Mouse (Mus musculus) megakaryocyte, adult 5-6 weeks (primary cell): ENCODE data around the gene Pla2g5. TPM values are rescaled to one million over a fixed set of nuclear protein-coding genes. Genes with fewer than 3 reads are reported as not detected.
A peak's percentile ranks its signal among the peaks of the same experiment; 100 is the strongest.
"Not testable (repeated sequence)": the region's sequence is repeated elsewhere in the genome, so short reads cannot be mapped to it uniquely, and the experiment has no call there.

Source experiments
- ATAC-seq: 2 replicates; pipeline ENCODE4 v1.8.0; 2016; ENCODE audit warnings: mild to moderate bottlenecking, inconsistent platforms; ENCODE audit not compliant: poor library complexity, severe bottlenecking
- total RNA-seq, 2 experiments: library from RNA; stranded (forward) in 1 of 2; stranded (reverse) in 1 of 2; fragments of 153-499, 151-499 nt in 1 of 2; fragments of 221-1000, 200-1000 nt in 1 of 2; gene quantifications; 2 replicates each; pipeline versions ENCODE4 v1.2.3 to v1.2.4; 2015 to 2017

Pla2g5 gene
- total RNA-seq, 2 experiments from 2014 or later = not detected

DNA sequence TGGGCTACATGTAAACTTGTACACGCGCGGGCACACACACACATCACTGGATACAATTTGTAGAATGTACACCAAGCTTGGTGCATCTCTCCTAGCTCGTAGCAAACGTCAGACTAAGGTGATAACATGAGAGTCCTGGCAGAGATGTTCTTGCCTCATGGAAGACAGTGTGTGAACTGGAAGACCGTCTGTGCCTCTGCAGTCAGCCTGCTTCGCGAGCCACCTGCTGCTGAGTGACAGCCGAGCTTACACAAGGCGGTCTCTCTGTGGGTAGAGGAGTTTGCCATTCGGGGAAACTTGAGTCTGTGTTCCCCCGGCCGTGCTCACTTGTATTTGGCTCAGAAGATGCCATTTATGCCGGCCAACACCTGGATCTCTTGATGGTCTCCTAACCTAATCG, 4.8 kb downstream of the Pla2g5 start:
- ATAC-seq = no peak

DNA sequence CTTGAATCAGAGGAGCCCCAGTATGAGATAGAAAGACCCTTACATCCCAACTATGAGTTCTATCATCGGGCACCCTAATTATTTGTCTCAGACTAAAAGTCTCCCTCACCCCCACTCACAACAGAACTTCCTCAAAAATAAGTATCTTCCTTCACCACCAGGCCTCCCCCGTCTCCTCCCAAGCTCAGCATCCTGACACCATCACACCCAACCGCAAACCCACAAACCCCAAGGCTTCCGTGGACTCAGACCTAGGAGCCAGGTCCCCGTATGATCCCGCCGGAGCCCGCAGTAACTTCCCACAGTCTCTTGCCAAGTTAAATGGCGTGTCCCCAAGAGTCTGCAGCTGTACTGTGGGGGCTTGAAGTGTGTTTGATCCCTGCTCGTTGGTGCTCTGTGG, 5.7 kb downstream of the Pla2g5 start:
- ATAC-seq = no peak

DNA sequence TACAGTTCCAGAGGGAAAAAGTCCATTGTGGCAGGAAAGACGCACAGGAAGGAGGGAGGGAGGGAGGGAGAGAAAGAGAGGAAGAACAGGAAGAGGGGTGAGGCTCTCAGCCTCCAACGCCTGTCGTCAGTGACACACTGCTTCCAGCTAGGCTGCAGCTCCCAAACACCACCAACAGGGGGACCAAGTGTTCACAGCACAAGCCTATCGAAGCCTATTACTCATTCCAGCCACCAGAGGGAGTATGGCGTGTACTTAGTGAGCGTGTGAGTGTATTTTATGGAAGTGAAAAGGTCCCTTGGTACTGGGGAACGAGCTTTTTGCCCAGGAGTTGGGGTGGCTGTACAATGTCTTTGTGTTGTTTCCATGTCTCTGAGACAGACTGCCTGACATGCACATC, 6.8 kb downstream of the Pla2g5 start:
- ATAC-seq = peak; percentile 97

DNA sequence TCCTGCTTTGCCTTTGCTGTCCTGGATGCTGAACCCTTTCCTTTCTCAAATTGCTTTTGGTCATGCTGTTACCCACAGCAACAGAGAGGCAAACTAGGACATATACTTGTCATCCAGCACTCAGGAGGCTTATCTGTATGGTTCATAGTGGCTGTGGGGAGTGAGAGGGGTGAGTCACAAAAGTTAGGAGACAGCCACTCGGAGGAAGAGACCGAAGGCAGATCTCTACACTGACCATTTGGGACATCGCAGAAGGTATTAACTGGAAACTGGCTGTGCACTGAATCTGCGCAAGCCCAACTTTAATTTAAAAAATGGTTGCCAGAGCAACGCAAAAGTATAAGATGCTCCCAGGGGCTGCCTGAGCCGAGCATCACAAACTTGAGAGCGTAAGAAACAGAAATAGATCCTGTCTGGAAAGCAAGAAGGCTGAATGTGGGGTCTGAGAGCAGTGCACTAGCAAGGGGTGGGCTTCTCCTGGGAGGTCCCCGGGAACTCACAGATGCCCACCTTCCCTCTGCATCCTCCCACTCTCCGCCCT, 8.1 kb downstream of the Pla2g5 start:
- no peak for ATAC-seq

DNA sequence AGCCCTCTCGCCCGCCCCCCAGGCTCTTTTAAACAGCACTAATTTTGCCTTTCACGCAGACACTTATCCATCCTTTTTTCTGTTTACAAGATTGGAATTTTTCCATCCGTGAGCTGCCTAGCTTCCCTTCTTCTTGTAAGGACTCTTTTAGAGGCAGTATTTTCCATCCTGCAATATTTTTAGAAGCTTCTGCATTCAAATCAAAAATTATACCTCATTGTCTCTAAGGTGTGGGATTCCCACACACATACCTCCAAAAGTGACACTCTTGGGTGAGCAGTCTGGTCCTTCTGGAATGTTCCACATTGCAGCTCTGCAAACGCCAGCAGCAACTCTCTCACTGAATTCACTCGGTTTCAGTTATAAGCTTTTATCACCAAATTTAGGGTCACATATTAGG, 10.3 kb downstream of the Pla2g5 start:
- no peak for ATAC-seq

DNA sequence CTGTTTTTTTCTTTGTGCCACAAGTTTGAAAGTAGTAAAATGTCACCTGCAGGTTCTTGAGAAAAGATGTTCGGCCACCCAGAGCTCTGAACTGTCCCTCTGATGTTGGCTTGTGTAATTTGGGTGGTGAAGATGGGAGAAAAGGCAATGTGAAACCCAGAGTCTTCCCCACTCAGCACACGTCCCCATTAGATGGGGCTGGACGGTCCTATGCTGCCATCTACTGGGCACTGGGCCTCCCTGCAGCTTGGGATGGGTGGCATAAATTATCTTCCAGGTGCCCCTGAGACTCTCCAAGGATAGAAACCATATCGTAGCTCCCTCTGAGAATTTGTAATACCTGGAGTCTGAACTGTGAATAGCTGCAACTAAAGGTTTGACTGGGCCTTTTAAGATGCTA, 11.8 kb downstream of the Pla2g5 start:
- peak; percentile 83 for ATAC-seq

DNA sequence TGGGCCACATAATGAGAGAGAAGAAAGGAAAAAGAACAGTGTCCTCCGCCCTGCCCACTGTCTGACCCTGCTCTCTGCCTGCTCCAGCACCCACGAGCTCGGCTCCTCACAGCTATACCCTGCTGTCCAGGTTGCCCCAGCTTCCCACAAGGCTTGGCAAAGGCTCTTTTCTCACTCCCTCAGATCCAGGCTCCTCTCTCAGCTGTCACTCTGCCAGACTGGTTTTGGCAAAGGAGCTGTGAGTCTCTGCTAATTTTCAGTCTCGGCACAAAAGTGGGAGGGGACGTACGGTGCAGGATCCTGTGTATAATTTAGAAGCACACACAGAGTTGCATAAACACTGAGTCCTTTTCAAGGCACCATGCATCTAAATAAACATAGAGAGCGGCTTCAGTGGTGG, 21.9 kb downstream of the Pla2g5 start:
- no peak for ATAC-seq

- ATAC-seq = no peak
Observed at GRCm38 (mm10) chr4:138840726-138841125, 22.6 kb downstream of the Pla2g5 start.

DNA sequence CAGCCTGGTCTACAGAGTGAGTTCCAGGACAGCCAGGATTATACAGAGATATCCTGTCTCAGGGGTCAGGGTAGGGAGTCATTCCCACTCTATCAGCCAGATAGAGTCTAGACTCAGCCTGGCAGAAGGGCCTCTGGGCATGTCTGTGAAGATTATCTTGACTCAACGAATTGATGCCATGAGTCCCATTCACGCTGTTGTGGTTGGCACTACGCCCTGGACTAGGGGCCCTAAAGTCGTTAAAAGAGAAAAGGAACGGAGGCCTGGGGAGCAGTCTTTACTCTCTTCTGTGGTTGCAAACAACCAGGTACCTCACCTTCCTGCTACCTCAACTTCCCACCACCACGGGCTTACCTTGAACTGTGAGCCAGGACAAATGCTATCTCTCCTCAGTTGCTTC, 23.5 kb downstream of the Pla2g5 start:
- no peak for ATAC-seq

GRCm38 (mm10) chr4:138827147-138827546, 36.1 kb downstream of the Pla2g5 start:
- no peak for ATAC-seq

DNA sequence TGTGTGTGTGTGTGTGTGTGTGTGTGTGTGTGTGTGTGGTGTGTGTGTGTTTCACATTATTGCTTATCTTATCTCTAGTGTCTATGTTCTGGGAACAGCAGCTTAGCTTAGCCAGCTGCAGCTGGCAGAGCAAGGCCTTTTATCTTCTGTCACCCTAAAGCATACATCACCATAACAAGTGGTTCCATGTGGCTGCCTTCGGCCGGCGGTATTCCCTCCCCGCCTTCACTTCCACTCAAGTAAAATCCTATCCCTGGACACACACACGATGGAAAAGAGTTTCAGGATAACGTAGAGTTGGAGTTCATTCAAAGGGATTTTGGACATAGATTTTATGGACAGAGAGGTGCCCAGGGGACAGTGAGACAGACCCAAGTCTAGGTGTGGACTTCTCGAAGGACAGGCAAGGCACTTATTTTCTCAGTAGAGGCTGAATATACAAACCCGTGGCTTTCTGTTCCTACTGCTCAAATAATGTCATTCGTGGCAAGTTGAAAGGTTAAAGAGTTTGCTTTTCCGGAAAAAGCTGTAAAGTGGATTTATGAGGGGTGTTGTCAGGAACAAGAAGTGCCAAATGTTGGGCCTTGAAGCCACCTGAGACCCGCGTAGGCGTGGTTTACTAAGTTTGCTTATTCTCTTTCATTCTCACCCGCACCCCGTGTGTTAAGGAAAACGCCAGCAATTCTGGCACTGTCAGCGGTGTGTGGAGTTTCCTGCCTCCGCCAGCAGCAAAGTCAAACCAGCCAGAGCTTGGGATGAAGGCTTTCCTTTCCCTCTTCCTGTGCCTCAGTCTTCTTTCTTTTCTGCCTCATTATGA, 37.3 kb downstream of the Pla2g5 start:
- no peak for ATAC-seq

- ATAC-seq = no peak
Observed at GRCm38 (mm10) chr4:138824660-138825059, 38.6 kb downstream of the Pla2g5 start.

GRCm38 (mm10) chr4:138824161-138824560, 39.1 kb downstream of the Pla2g5 start:
- not testable (repeated sequence) for ATAC-seq

GRCm38 (mm10) chr4:138821036-138821435, 42.2 kb downstream of the Pla2g5 start:
- ATAC-seq = no peak

GRCm38 (mm10) chr4:138819101-138819500, 44.2 kb downstream of the Pla2g5 start:
- ATAC-seq = no peak

- no peak for ATAC-seq
Observed at GRCm38 (mm10) chr4:138817736-138818135, 45.5 kb downstream of the Pla2g5 start.

GRCm38 (mm10) chr4:138816166-138816565, 47.1 kb downstream of the Pla2g5 start:
- ATAC-seq = no peak

DNA sequence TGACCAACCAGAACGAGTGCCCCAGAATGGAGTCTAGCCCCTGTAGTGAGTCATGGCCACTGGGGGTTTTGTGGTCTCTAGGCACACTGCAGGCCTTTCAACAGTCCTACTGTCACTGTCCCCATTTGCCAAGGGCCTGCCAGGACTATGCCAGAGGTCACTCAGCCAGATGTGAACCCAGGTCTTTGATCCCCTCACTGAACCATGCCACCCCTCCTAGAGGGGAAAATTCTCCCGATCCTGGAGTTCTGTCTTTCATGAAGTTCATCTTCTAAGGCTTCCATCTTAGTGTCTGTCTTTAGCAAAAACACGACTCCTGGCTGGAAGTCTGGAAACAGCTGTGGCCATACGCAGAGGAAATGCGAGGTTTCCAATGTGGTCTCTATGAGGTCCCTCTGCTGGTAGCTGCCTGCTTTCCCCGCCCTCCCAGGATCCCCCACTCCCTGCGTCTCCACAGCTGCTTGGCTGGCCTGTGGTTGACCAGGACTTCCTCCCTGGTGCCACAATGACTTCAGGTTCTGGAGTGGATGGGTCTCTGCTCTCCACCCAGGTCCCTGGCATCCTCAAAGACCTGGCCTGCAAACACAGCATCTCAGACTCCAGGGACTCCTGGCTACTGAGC, 56.3 kb downstream of the Pla2g5 start:
- no peak for ATAC-seq

GRCm38 (mm10) chr4:138806160-138806559, 57.1 kb downstream of the Pla2g5 start:
- ATAC-seq = no peak

DNA sequence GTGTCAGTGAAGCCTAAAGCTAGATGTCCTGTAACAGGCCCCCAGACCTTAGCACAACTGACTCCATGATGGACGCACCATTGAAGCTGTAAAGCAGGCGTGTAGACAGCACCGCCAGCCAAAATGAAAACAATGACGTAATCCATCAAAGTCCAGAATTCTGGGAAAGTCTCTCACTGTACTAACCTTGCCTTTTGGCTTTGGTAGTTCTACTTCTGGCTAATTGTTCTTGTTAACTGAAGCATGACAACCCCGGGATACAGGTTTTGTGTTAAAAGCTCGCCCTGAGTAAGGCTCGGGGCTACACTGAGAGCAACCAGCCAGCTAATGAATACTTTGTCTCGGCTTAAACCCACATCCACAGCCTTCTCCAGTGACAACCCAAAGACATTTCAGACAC, 58.0 kb downstream of the Pla2g5 start:
- ATAC-seq = no peak

- no peak for ATAC-seq
Observed at GRCm38 (mm10) chr4:138802917-138803316, 60.4 kb downstream of the Pla2g5 start.

DNA sequence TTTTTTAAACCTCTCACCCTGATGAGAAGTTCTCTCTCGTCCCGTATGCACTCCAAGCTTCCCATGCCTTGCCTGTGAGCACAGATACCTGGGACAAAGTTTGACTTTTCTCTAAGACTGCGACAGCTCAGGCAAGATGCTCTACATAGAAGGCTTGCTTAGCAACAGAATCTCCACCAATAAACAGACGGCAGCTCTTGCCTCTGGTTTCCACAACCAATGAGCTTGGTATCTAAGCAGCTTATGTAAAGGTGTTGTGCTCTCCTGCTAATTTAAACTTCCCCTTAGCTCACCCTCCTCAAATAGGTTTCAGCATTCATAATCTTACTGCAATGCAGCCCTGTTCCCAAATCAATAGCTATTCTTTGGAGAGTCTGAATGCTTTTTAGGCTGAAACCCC, 61.7 kb downstream of the Pla2g5 start:
- no peak for ATAC-seq
